Mouse (Mus musculus) stomach, postnatal 0 days (tissue): ENCODE measurements around the gene Cfap77.

Experiments used
- CTCF ChIP-seq: IDR thresholded peaks from 2 replicates; pipeline ENCODE4 v1.5.1; 2016; ENCODE audit warnings: antibody characterized with exemption, low read depth, mild to moderate bottlenecking, moderate library complexity
- EP300 ChIP-seq: optimal IDR thresholded peaks from 2 replicates; pipeline ENCODE3; 2016; ENCODE audit warnings: antibody characterized with exemption

DNA sequence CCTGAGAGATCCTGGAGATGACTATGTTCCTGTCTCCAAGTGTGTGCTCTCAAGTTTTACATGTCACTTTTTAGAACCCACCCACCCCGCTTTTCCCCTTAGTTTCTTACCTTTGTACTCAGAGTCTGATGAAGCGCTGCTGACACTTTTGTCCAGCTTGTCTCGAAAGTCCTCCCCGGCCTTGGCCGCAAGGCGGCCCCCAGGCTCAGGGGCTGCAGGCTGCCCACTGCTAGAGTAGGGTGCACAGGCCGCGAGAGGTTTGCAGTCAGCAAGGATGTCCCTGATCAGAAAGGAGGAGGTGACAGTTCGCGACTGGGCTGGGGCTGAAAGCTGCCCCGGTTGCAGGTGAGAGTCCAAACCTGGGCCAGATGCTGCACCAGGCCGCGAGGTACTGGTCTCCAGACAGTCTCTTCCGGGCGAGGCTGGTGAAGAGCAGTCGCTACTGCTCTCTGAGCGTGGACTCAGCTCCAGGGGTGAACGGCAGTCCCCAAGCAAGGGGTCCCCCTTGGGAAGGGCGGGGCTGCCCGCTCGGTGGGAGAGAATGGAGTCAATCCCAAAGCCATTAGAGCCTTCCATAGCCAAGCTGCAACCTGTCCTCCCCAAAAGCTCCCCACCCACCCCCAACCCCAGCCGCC, 139.6 kb downstream of the Cfap77 start:
- TF ChIP-seq CTCF (0 out of 2 replicates have a peak, but pooled peaks have one; percentile 7), EP300 (no peak)
